Mouse (Mus musculus): ENCODE measurements around the gene 4930535I16Rik.
"Not testable (repeated sequence)": the region's sequence is repeated elsewhere in the genome, so short reads cannot be mapped to it uniquely, and the experiment has no call there.

The 4930535I16Rik gene

DNA sequence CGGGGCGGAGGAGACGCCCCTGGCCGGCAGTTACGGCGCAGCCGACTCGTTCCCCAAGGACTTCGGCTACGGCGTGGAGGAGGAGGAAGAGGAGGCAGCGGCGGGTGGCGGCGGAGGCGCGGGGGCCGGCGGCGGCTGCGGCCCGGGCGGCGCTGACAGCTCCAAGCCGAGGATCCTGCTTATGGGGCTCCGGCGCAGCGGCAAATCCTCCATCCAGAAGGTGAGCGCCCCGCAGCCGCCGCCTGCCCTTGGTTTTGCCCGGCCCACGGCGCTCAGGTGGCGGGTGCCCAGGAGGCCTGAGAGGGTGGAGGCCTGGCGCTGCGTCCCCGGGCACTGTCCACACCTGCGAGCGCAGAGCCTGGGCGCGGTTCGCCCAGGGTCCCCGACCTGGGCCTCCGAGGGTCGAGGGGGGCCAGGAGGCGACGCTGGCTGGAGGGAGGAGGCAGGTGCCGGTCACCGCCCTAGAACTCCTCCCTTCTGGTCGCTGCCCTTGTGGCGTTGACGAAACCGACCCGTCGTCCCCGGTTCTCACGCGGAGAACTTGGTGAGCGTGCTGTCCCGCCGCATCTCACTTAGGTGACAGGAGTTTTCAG lies at the start of gene 4930535I16Rik:
Gene 4930535I16Rik (minus strand): TSS at position 475 of the 593 bp plus-strand sequence.
- DNase-seq (ENCODE audit: low spot score), result peak; percentile 48

DNA sequence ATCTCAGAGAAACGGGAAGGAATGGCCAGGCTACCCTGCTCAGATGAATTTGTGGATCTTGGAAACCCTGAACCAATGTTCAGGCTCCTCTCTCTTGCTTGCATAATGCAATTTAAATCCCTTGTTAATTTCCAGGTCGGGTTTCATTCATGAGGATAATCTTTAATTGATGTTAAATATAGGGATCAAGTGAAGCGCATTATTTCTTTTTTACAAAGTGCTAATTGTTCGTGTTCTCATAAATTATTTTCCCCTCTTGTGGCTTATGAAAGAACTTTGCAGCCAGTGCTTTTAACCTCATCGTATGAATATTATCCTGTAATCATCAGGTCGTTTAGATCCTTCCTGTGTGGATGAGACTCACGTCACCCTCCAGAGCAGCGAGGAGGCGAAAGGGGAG lies 44.9 kb upstream of the 4930535I16Rik start:
- DNase-seq (ENCODE audit: low spot score), result no peak

DNA sequence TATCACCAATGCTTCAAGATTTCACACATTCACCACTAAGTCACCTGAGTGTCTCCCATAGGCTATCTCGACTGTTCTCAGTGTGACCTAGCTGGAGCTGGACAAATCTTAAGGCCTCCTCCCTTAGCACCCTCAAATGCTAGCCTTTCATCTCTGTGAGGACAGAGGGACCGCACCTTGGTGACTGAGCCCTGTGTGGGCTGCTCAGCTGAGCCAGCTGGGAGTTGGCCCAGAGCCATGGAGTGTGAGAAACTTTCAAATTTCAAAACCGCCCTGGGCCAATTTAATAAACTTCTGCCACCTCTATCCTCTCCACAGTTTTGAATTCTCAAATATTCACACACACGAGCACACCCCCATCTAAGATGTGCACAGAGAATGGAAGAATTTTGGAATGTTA lies 43.1 kb upstream of the 4930535I16Rik start:
- DNase-seq (ENCODE audit: low spot score), result no peak

DNA sequence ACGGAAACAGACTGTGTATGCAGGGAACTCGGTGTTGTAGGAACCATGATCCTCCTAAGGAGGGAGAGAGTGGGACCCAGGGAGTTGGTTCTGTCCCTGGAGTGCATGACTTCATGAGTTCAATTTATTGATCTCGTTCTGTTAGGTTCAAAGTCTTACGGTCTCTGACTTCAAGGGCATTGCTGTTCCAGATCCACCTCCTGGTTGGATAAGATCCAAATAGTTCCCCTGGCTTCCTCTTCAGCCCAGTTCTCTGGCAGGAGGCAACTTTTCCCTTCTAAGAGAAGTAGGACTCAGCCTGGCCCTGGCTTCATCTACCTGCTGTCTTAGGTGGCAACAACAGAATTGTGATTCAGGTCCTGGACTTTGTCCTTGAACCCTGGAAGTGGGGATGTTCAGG lies 40.1 kb upstream of the 4930535I16Rik start:
- no peak for DNase-seq (ENCODE audit: low spot score)

DNA sequence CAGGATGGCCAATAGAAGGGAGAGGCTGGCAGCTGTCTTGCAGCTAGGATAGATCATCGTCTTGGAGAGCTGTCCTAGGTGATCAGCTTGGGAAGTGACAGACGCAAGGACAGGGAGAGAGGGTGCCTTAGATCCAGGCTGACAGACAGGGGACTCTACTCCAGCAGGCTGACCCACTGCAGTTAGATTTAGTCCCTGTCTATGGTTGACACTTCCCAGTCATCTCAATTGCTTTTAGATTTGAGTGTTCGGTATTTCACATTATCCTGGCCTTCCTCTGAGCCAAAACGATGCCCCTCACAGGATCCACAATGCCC lies 39.6 kb upstream of the 4930535I16Rik start:
- DNase-seq (ENCODE audit: low spot score), result no peak

DNA sequence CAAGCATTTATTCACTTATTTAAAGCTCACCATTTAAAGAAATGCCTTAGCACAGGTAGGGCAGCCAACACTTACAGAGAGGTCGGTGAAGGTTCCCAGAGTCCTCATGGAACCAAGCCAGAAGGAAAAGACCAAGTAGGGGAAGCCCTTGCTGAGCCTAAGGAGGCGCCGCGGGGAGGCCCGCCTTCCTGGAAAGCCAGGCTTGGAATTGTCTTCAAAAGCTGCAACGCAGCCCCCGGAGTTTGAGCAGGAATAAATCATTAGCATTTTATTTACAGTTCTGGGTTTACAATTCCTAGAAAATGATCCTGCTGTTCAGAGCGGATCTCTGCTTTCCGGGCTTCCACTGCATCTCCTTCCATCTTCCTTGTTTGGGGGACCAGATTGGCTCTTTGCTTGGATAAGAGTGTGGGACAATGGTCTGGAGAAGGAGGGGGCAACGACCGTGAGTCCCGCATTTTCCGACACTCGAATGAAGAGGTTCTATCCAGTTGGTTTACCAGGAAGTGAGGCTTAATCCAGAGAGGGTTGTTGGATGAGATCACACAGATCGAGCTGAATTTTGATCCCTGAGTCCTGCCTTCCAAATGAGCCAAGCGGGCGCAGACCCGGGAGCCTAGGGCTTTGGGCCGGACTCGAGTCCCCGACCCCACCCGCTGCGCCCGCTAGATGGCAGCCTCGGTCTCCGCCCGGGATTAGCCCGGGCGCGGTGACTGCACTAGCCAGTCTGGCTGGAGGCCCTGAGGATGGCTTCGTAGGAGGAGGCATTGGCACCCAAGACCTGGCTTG lies 39.1 kb upstream of the 4930535I16Rik start:
- DNase-seq (ENCODE audit: low spot score), result peak; percentile 91

DNA sequence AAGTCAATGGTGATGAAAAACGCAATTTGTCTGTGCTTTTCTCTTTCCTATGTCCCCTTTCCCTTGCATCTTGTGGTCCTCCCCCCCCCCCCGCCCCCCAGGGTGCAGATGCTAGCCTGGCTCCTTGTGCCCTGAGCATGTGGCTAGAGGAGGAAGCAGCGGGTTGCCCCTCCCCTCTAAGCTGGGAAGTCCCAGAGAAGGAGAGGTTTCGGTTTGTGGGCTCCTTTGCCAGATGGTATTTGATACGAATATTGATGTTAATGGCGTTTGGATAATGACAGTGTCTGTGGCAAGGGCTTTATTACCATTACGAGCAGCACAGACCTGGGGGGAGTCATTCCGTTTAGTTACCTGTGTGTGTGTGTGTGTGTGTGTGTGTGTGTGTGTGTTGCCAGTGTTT lies 34.2 kb upstream of the 4930535I16Rik start:
- no peak for DNase-seq (ENCODE audit: low spot score)

DNA sequence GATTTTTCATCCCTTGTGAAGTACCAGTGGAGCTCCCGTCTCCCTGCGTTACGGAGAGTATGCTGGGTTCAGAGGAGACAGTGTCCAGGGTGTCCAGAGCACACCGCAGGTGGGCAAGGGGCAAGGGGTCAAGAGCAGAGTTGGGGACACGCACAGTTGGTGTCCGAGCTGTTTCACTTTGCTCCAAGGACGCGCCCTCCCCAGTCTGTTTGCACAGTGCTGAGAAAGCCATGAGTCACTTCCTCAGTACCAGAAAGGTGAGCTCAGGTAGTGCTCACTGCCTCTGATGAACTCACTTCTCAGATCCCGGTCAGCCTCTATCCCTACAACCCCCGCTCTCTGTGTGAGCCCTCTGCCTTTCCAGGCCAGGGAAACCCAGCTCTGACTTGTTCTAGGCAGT lies 31.8 kb upstream of the 4930535I16Rik start:
- no peak for DNase-seq (ENCODE audit: low spot score)

DNA sequence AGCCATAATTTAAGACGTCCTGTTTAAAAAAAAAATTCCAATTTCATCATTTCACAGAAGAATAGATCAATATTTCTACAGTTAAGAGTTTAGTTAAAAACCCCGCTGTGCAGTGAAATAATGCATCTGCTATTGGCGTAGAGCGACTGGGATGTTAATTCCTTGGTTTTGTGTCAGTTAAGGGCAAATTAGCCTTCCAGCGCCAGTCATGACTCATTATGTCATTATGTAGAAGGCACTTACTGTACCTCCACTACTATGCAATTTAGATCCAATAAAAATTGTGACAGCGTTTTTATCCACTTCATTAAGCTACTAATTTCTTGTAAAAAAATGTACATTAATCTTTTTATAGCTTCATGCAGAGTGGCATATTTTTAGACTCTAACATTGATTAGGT lies 31.1 kb upstream of the 4930535I16Rik start:
- no peak for DNase-seq (ENCODE audit: low spot score)

DNA sequence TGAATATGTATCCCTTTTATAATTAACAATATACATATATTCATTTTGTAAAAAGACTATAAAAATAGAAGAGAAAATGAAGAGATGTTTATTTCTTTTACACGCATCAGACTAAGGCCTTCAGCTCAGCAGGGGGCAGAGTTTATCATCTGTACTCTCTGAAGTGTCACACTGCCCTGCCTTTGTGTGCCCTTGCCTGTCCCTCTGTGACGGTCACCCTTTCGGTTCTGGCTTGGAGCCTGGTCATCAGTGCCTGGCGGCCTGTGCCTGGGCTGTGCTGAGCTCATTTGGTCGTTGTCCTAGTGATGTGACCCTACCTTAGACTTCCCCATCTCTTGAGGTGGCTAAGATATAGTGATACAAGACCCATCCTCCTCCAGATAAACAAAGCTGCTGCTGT lies 29.3 kb upstream of the 4930535I16Rik start:
- no peak for DNase-seq (ENCODE audit: low spot score)

DNA sequence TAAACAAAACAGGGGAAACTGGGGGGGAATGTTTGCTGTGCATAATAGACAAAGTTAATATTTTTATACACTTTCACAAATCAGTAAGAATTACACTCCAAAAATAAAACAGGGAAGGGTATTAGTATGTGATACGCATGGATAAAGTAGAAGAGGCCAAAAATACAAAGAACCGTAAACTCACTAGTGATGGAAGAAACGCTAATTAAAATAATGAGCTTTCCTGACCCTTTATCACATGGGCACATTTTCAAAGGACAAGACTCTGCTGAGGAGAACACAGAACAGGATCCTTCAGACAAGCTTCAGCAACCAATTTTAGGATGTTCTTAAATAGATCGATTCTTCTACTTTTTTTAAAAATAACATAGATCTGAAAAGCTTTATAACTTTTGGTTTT lies 28.9 kb upstream of the 4930535I16Rik start:
- no peak for DNase-seq (ENCODE audit: low spot score)

DNA sequence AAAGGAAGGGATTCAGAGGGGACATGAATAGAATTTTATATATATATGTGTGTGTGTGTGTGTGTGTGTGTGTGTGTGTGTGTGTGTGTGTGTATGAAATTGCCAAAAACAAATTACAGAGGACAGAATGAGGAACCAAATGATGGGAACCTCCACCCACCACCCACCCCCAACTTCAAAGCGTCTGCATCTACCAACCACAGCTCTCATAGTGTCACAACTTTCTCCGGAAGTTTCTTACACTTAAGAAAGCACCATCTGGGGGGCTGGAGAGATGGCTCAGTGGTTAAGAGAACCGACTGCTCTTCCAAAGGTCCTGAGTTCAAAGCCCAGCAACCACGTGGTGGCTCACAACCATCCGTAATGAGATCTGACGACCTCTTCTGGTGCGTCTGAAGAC lies 23.1 kb upstream of the 4930535I16Rik start:
- DNase-seq (ENCODE audit: low spot score), result not testable (repeated sequence)

DNA sequence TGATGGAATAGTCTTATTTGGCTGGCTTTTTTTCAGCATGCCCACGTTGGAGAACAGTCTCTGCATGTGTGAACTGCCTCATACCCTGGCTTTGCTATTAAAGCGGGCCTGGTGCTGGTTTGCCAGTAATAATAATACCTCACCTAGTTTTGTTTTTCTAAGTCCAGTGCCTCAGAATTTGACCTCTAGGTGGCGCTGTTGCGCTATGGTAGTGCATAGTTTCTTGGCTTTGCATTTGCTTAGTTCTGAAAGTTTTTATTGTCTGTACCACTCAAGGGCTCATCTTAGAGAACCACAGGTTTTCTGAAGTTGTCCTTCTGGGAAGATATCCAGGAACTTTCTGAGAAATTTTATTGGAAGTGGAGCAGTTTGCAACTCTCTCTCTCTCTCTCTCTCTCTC lies 22.0 kb upstream of the 4930535I16Rik start:
- peak; percentile 90 for DNase-seq (ENCODE audit: low spot score)

DNA sequence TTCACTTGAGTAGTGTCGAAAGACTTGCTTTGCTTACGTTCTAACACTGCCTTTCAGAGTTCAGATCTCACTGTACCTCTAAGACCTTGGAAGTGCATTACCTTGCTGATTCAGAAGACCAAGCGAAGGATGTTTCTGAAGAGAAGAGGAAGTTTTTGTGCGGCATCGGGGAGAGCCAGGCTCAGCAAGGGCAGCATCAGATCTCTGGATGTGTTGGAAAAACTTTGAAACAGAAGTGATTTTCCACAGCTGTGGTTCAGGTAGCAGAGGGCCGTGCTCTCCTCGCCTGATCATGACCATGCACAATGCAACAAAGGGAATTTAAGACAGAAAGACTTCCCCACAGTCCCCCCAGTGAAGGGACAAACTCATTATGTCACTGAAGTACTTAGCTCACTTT lies 18.2 kb upstream of the 4930535I16Rik start:
- no peak for DNase-seq (ENCODE audit: low spot score)

DNA sequence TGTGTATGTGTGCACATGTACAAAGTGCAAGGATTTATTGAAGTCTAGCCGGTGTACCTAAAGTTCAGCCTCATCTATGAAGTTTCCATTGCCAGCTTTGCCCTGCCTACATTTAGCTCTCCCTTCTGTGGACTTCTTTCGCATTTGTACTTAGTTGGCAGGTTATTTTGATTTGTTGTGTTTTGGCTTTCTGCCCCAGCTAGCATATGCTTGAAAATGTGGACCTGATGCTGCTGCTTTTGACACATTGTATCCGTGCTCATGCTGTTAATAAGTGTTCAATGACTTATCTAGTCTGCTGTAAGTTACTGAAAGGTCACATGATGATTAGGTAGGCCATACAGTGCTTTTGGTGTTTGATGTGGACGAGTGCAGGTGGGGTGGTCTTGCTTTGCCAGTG lies 16.5 kb upstream of the 4930535I16Rik start:
- DNase-seq (ENCODE audit: low spot score), result no peak

DNA sequence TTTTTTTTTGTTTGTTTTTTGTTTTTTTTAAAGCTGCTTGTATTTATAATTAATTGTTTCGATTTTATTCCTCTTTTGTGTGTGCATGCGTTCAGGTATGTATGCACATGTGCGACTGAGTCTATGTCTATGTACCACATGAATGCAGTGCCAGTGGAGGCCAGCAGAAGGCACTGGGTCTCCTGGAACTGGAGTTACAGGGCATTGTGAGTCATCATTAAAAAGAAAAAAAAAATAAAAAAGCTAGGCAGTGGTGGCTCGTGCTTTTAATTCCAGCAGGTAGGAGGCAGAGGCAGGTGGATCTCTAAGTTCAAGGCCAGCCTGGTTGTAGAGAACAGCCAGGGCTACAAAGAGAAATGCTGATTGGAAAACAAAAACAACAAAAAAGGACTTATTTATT lies 12.2 kb upstream of the 4930535I16Rik start:
- no peak for DNase-seq (ENCODE audit: low spot score)

DNA sequence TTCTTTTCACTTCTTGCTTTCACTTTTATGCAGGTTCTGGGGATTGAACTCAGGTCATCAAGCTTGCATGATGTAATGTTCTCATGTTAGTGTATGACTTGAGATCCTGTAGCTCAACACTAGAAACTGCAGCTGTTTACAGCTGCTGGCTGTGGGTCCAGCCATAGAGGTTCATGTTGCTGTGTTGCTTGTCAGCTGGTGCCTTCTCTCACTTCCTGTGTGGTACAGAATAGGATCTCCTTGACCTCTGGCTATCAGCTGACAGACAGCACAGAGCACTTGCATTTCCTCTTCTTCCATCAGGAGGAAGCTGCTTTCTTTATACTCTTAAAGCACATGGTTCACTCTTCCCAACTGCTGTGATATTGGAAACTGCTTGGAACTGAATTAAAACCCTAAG lies 10.1 kb upstream of the 4930535I16Rik start:
- DNase-seq (ENCODE audit: low spot score), result no peak

DNA sequence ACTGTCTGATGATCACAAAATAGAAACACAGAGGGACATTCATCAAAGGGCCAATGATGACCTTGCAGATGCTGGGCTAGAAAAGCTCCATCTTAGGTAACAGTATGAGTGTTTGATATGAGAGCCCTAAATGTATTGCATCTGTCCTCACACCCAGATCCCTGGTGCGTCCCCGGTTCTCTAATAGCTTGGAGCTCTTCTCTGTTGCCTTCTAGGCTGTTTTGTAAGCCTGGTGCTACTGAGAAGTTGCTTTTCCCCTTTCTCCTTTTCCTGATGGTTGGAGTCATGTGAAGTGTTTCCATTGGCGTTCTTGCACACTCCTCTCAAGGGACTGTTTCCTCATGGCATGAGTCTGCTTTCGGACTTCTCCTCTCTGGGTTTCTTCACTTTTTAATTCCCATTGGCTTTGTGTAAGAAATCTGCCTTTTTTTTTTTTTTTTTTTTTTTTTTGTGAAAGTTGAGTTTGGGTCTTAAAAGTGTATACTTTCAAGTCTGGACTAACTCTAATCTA lies 3.3 kb upstream of the 4930535I16Rik start:
- DNase-seq (ENCODE audit: low spot score), result no peak

DNA sequence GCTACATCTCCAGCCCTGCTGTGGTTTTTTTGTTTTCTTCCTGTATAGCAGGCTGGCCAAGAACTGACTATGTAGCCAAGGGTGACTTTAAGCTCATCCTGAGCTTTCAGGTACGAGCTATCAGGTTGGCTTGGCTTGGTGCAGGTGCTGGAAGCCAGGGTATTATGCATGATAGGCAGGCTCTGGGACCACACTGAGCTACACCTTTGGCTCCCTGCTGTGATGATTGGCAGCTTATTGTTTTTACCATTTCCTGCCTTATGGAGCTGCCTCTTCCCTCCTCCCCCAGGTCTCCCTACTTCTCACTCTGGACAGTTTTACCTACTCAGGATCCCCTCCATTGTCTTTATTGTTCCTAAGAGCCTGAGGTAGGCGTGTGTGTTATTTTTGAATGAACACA lies 1.0 kb upstream of the 4930535I16Rik start:
- no peak for DNase-seq (ENCODE audit: low spot score)

DNA sequence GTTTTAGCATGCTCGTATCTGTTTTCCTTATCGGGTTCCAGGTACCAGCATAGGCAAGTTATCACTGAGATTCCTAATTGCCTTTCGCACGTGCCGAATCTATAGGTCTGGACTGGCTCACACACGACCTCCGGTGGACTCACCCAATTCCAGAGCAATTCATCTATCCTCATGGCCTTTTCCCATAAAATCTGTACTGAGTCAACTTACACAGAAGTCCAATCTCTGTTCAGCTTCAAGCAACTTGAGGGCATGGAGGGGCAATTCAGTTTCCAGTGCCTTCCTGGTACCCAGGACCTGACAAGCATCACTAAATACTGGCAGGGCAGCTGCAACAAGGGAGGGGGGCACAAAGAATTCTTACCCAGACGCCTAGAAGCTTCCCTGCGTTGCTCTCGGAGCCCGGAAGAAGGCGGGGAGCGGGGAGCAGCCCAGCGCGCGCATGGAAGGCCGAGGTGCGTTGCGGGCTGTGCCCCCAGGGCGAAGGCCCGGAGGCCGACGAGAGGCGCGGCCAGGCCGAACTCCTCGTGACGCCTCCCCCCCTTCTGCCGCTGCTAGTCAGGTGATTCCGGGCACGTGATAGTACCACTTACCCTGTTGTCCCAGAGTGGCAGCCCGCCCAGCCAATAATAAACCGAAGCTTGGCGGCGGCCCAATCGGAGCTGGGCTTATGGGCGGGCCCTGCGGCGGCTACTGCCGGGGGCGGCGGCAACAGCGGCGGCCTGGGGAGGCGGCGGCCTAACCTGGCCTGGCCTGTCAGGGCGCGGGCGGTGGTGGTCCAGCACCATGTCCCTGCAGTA lies 874 bp downstream of the 4930535I16Rik start, which contains the start of gene Rragc:
Gene Rragc (plus strand): TSS at position 699 of the 800 bp plus-strand sequence.
- peak; percentile 99 for DNase-seq (ENCODE audit: low spot score)

DNA sequence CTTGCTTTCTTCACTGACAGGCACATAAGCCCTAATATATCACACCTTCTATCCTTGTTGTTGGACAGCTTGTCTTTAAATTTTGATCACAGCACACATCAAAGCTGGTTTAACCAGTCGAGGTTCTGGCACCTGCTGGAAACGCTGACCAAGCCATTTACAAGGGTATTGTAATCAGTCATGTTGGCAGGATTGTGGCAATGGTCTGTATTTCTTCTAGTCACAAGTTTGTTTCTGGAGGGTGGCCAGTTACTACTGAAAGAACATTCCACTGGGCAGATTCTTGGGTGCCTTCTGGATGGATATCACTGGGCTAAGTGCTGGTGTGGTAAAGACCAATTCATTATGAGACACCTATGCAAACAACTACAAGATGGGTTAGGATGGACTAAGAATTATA lies 5.4 kb downstream of the 4930535I16Rik start:
- no peak for DNase-seq (ENCODE audit: low spot score)

DNA sequence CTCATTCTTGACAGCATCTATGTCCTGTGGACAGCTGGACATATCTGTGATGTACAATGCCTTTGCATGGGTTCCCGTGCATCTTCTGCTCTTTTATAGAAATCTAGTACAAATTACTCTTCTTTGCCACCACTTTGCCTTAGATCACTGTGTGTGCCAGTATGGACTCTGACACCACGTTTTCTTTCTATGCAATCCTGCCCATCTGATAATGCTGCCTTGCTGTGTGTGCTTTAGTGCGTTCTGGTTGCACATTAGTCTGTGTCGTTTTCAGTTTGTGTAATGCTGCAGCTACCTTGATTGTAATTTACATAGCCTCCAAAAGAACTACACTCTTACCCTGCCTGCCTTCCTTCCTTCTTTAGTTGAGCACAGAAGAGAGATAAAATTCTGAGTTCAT lies 6.3 kb downstream of the 4930535I16Rik start:
- DNase-seq (ENCODE audit: low spot score), result no peak

DNA sequence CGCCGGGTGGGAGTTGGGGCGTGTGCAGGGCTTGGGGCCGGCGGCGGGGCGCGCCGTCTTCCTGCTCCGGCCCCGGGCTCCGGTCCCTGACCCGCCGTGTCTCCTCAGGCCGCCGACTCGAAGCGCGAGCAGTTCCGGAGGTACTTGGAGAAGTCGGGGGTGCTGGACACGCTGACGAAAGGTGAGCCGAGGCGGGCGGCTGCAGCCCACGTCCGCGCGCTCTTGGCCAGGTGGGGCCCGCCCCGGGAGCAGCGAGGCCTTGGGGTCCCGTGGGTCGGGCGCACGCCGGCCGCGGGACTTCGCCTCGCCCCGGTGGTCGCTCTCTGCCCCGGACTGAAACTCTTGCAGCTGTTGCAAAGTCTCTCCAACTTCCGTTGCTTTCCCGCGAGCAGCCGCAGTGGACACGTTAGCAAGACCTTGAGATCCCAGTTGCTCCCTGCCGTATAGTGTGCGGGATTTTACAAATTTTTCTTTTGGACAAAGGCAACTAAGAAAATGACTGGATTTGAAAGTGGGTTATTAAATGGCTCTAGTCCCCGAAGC lies 12.6 kb downstream of the 4930535I16Rik start:
- peak; percentile 55 for DNase-seq (ENCODE audit: low spot score)
